Mouse (Mus musculus) hindbrain, postnatal 0 days (tissue): ENCODE measurements around the gene Borcs7. TPM values are rescaled to one million over a fixed set of nuclear protein-coding genes. Genes with fewer than 3 reads are reported as not detected.
A peak's percentile ranks its signal among the peaks of the same experiment; 100 is the strongest.

Experiments used
- ATAC-seq: fragments of 200-750 bp; cut with Nextera tagmentation; 2 replicates; pipeline ENCODE4 v1.8.0; 2017; ENCODE audit warnings: mild to moderate bottlenecking, moderate TSS enrichment, moderate library complexity
- DNase-seq: peaks from one replicate; pipeline ENCODE4 v3.0.0-alpha.2; 2015; ENCODE audit warnings: low spot score
- H3K27ac ChIP-seq: fragments of 300-500 bp; sonication (generic); 2 replicates; pipeline ENCODE4 v1.5.1; 2014; ENCODE audit warnings: mild to moderate bottlenecking
- H3K27me3 ChIP-seq: fragments of 300-500 bp; sonication (generic); 2 replicates; pipeline ENCODE4 v1.6.1; 2014; ENCODE audit warnings: low read length, mixed read lengths; ENCODE audit not compliant: insufficient read depth
- H3K36me3 ChIP-seq: fragments of 300-500 bp; sonication (generic); 2 replicates; pipeline ENCODE4 v1.6.1; 2014; ENCODE audit warnings: low read length, mixed read lengths; ENCODE audit not compliant: insufficient read depth
- H3K4me1 ChIP-seq: fragments of 300-500 bp; sonication (generic); 2 replicates; pipeline ENCODE4 v1.6.1; 2014; ENCODE audit warnings: antibody characterized with exemption, low read length, mixed read lengths; ENCODE audit not compliant: insufficient read depth
- H3K4me2 ChIP-seq: fragments of 300-500 bp; sonication (generic); 2 replicates; pipeline ENCODE4 v1.6.1; 2014; ENCODE audit warnings: low read depth, mild to moderate bottlenecking, low read length, moderate library complexity, mixed read lengths
- H3K4me3 ChIP-seq: fragments of 300-500 bp; sonication (generic); 2 replicates; pipeline ENCODE4 v1.5.1; 2014; ENCODE audit warnings: low read length
- H3K9ac ChIP-seq: fragments of 300-500 bp; sonication (generic); replicated peaks from 2 replicates; pipeline ENCODE4 v1.6.1; 2014; ENCODE audit warnings: mild to moderate bottlenecking, low read length, moderate library complexity, mixed read lengths
- H3K9me3 ChIP-seq: fragments of 300-500 bp; sonication (generic); 2 replicates; pipeline ENCODE4 v1.6.1; 2016; ENCODE audit warnings: low read length, mixed read lengths
- CTCF ChIP-seq: IDR thresholded peaks from 2 replicates; pipeline ENCODE4 v1.5.1; 2016; ENCODE audit warnings: antibody characterized with exemption, control low read depth, low read depth
- WGBS: fragments of 180-500 bp; shearing (Covaris S2); extraction: QIAGEN DNeasy Blood & Tissue Kit; methylation state at CpG from one replicate; pipeline ENCODE4 v1.1.7; 2014; 5-methylcytosine and 5-hydroxymethylcytosine counted together
- polyA plus RNA-seq: library from polyadenylated mRNA; unstranded; fragments of >200 nt; fragmentation: Nextera tagmentation; extraction: Ambion mirVana; gene quantifications from 2 replicates; pipeline ENCODE4 v1.2.1, GENCODE M21; 2015
- total RNA-seq: library from RNA; depleted of rRNA; stranded (reverse); fragments of >200 nt; gene quantifications from 2 replicates; pipeline ENCODE4 v1.2.3, GENCODE M21; 2014; rRNA removed

Gene Borcs7
- total and polyA plus RNA-seq, 2 experiments from 2014 or later: 11.2 to 37.1 TPM

- Histone ChIP-seq H3K4me3 (no peak overlapping the region), H3K9ac (no peak overlapping the region), H3K9me3 (no peaks in the 10 kb centered on the region), H3K4me1 (no peaks in the 10 kb centered on the region), H3K27me3 (no peaks in the 10 kb centered on the region), H3K4me2 (no peak overlapping the region), H3K27ac (no peak overlapping the region), H3K36me3 (no peaks in the 10 kb centered on the region)
- WGBS: 81% methylated on average over 7 of the region's 7 CpGs
- DNase-seq: no peak
- ATAC-seq: no peak
- no peak for TF ChIP-seq CTCF
Measured at GRCm38 (mm10) chr19:46737106-46737505, 47.4 kb downstream of the Borcs7 start.

GRCm38 (mm10) chr19:46740341-46741008, 50.8 kb downstream of the Borcs7 start:
- Histone ChIP-seq H3K4me3 (no peak overlapping the region), H3K9me3 (no peaks in the 10 kb centered on the region), H3K36me3 (no peaks in the 10 kb centered on the region), H3K27ac (no peak overlapping the region), H3K9ac (no peak overlapping the region), H3K4me1 (no peaks in the 10 kb centered on the region), H3K4me2 (no peak overlapping the region), H3K27me3 (no peaks in the 10 kb centered on the region)
- peak; percentile 91 for DNase-seq
- WGBS: 59% methylated on average over 7 of the region's 7 CpGs
- peak; percentile 92 for TF ChIP-seq CTCF
- peak; percentile 64 for ATAC-seq

- ATAC-seq: no peak
- Histone ChIP-seq H3K4me3 (no peak overlapping the region), H3K36me3 (no peaks in the 10 kb centered on the region)
Measured at GRCm38 (mm10) chr19:46741574-46741973, 51.9 kb downstream of the Borcs7 start.

GRCm38 (mm10) chr19:46744681-46745080, 55.0 kb downstream of the Borcs7 start:
- Histone ChIP-seq H3K9ac (no peak overlapping the region), H3K27me3 (no peaks in the 10 kb centered on the region), H3K4me2 (0 out of 2 replicates have a peak overlapping the region, but pooled peaks have one; percentile 3), H3K27ac (no peak overlapping the region), H3K4me3 (no peak overlapping the region), H3K36me3 (no peaks in the 10 kb centered on the region), H3K9me3 (no peaks in the 10 kb centered on the region), H3K4me1 (no peaks in the 10 kb centered on the region)
- DNase-seq: no peak
- ATAC-seq: no peak
- 65% methylated on average over 9 of the region's 9 CpGs for WGBS
- TF ChIP-seq CTCF: no peak

More at GRCm38 (mm10) chr19:46741574-46741973, 51.9 kb downstream of the Borcs7 start:
- H3K4me2 ChIP-seq: no peak overlapping the region
- no peak for DNase-seq
- no peaks in the 10 kb centered on the region for H3K9me3 ChIP-seq
- no peak overlapping the region for H3K9ac ChIP-seq
- H3K4me1 ChIP-seq: no peaks in the 10 kb centered on the region
- peak; percentile 47 for TF ChIP-seq CTCF
- no peak overlapping the region for H3K27ac ChIP-seq
- WGBS: 48% methylated on average over 6 of the region's 6 CpGs
- H3K27me3 ChIP-seq: no peaks in the 10 kb centered on the region

GRCm38 (mm10) chr19:46747799-46748198, 58.1 kb downstream of the Borcs7 start:
- Histone ChIP-seq H3K27me3 (no peaks in the 10 kb centered on the region), H3K9ac (no peak overlapping the region), H3K4me3 (no peak overlapping the region), H3K4me1 (no peaks in the 10 kb centered on the region), H3K4me2 (no peak overlapping the region), H3K27ac (no peak overlapping the region), H3K9me3 (no peaks in the 10 kb centered on the region), H3K36me3 (no peaks in the 10 kb centered on the region)
- no peak for DNase-seq
- TF ChIP-seq CTCF: no peak
- 93% methylated on average over 3 of the region's 3 CpGs for WGBS
- no peak for ATAC-seq

- H3K9ac ChIP-seq: no peak overlapping the region
- no peaks in the 10 kb centered on the region for H3K4me1 ChIP-seq
- no peak for TF ChIP-seq CTCF
- no peak for DNase-seq
- no peak for ATAC-seq
- H3K27me3 ChIP-seq: no peaks in the 10 kb centered on the region
- WGBS: 84% methylated on average over 5 of the region's 5 CpGs
- H3K36me3 ChIP-seq: no peaks in the 10 kb centered on the region
- no peak overlapping the region for H3K4me2 ChIP-seq
- H3K4me3 ChIP-seq: no peak overlapping the region
- H3K27ac ChIP-seq: no peak overlapping the region
- H3K9me3 ChIP-seq: no peaks in the 10 kb centered on the region
Measured at GRCm38 (mm10) chr19:46752235-46752634, 62.5 kb downstream of the Borcs7 start.

Other genes starting within 250 kb of the Borcs7 start
- 108 and 115 TPM in 2 replicates for gene Trim8, start 188.2 kb upstream of the Borcs7 start, total RNA-seq
- gene Trim8, start 188.2 kb upstream of the Borcs7 start, polyA plus RNA-seq: 28.8 and 29.7 TPM in 2 replicates
- gene Arl3, start 116.7 kb upstream of the Borcs7 start, total RNA-seq: 66.2 and 71.1 TPM in 2 replicates
- gene Arl3, start 116.7 kb upstream of the Borcs7 start, polyA plus RNA-seq: 220 and 224 TPM in 2 replicates
- gene Sfxn2, start 116.5 kb upstream of the Borcs7 start, total RNA-seq: 8.1 and 10.2 TPM in 2 replicates
- 12.0 and 13.0 TPM in 2 replicates for gene Sfxn2, start 116.5 kb upstream of the Borcs7 start, polyA plus RNA-seq
- gene Wbp1l, start 90.8 kb upstream of the Borcs7 start, total RNA-seq: 52.3 and 56.9 TPM in 2 replicates
- gene Wbp1l, start 90.8 kb upstream of the Borcs7 start, polyA plus RNA-seq: 30.3 and 31.6 TPM in 2 replicates
- gene Cyp17a1, start 16.7 kb upstream of the Borcs7 start, total RNA-seq: not detected in 2 replicates
- gene Cyp17a1, start 16.7 kb upstream of the Borcs7 start, polyA plus RNA-seq: not detected in 2 replicates
- 16.0 and 19.0 TPM in 2 replicates for gene As3mt, start 17.6 kb downstream of the Borcs7 start, total RNA-seq
- gene As3mt, start 17.6 kb downstream of the Borcs7 start, polyA plus RNA-seq: 32.9 and 34.9 TPM in 2 replicates
- gene Cnnm2, start 71.7 kb downstream of the Borcs7 start, total RNA-seq: 45.7 and 47.2 TPM in 2 replicates
- gene Cnnm2, start 71.7 kb downstream of the Borcs7 start, polyA plus RNA-seq: 9.5 and 9.6 TPM in 2 replicates